Mouse (Mus musculus) forebrain, embryonic 14.5 days (tissue): ENCODE measurements at regions not wholly inside any gene's neighbourhood (a gene's known extent, or its start where the extent isn't known, plus 50 kb on each side); places are given as distances from the start of the nearest gene placed in this dataset.
"Not testable (repeated sequence)": the region's sequence is repeated elsewhere in the genome, so short reads cannot be mapped to it uniquely, and the experiment has no call there.

ENCODE experiments used
- ATAC-seq: fragments of 200-750 bp; cut with Nextera tagmentation; 2 replicates; pipeline ENCODE4 v1.8.0; 2017; ENCODE audit warnings: mild to moderate bottlenecking, moderate library complexity
- DNase-seq: peaks from one replicate; pipeline ENCODE4 v3.0.0-alpha.2; 2015; ENCODE audit warnings: low spot score
- H3K27ac ChIP-seq: fragments of 300-500 bp; sonication (generic); 2 replicates; pipeline ENCODE4 v1.5.1; 2014; ENCODE audit warnings: low read depth, mild to moderate bottlenecking, control low read depth, low read length, moderate library complexity
- H3K27me3 ChIP-seq: fragments of 300-500 bp; sonication (generic); replicated peaks from 2 replicates; pipeline ENCODE4 v1.6.1; 2014; ENCODE audit warnings: low read length, control low read depth, mixed read lengths; ENCODE audit not compliant: control insufficient read depth, insufficient read depth
- H3K36me3 ChIP-seq: fragments of 300-500 bp; sonication (generic); 2 replicates; pipeline ENCODE4 v1.6.1; 2014; ENCODE audit warnings: low read length, control low read depth; ENCODE audit not compliant: control insufficient read depth, insufficient read depth
- H3K4me1 ChIP-seq: fragments of 300-500 bp; sonication (generic); 2 replicates; pipeline ENCODE4 v1.6.1; 2014; ENCODE audit warnings: antibody characterized with exemption, low read length, control low read depth; ENCODE audit not compliant: control insufficient read depth, insufficient read depth
- H3K4me2 ChIP-seq: fragments of 300-500 bp; sonication (generic); 2 replicates; pipeline ENCODE4 v1.6.1; 2014; ENCODE audit warnings: mild to moderate bottlenecking, control low read depth, low read length
- H3K4me3 ChIP-seq: fragments of 300-500 bp; sonication (generic); 2 replicates; pipeline ENCODE4 v1.5.1; 2014; ENCODE audit warnings: low read depth, low read length, control low read depth
- H3K9ac ChIP-seq: fragments of 300-500 bp; sonication (generic); 2 replicates; pipeline ENCODE4 v1.6.1; 2014; ENCODE audit warnings: mild to moderate bottlenecking, low read length, control low read depth, moderate library complexity
- H3K9me3 ChIP-seq: fragments of 300-500 bp; sonication (generic); replicated peaks from 2 replicates; pipeline ENCODE4 v1.6.1; 2016; ENCODE audit warnings: low read length, control low read depth, mixed read lengths; ENCODE audit not compliant: control insufficient read depth
- WGBS: fragments of 180-500 bp; shearing (Covaris S2); extraction: QIAGEN DNeasy Blood & Tissue Kit; methylation state at CpG from one replicate; pipeline ENCODE4 v1.1.7; 2014; 5-methylcytosine and 5-hydroxymethylcytosine counted together

DNA sequence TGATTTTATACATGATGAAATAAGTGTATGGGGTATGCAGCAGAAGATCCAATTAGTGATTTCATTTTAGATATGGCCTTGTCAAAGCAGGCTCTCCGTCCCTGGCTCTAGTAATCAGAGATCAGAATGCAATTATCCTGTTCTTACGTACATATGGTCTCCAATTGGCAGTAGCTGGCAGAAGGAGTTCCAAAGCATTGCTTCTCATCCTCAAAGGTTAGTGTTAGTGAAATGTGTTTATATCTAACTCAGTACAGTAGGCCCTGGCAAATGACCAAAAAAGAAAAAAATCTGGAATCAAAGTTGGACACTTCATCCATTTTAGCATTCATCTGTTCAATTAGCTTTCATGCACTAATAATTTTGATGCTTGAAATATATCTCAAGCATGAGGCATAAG, 1407.6 kb downstream of the Gm9008 start:
- 64% methylated on average over 2 of the region's 2 CpGs for WGBS
- Histone ChIP-seq H3K36me3 (no peaks in the 10 kb centered on the region), H3K4me3 (no peak overlapping the region), H3K9ac (no peak overlapping the region), H3K4me2 (no peak overlapping the region), H3K27me3 (no peaks in the 10 kb centered on the region), H3K27ac (no peak overlapping the region), H3K4me1 (no peaks in the 10 kb centered on the region), H3K9me3 (no peaks in the 10 kb centered on the region)
- ATAC-seq, result peak; percentile 18; the same call in 1 of the 2 replicates
- DNase-seq, result peak; percentile 76

DNA sequence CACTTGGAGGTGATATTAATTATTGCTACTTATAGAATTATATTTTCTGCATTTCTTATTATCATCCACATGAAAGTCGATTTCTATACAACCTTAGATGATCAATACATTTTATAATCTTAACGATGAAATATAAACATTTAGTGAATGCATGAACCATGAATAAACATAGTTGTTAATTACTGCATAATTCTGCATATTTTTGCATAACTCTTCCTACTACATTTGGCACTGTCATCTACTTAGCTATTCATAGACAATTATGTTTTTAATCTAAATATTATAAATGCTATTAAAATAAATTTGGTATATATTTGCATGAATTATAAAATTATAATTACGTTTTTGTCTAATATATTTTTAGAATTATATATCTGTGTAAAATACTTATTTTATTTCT, 1429.8 kb downstream of the Gm9008 start:
- ATAC-seq, result peak; percentile 54; the same call in 1 of the 2 replicates
- peak; percentile 23 for DNase-seq

DNA sequence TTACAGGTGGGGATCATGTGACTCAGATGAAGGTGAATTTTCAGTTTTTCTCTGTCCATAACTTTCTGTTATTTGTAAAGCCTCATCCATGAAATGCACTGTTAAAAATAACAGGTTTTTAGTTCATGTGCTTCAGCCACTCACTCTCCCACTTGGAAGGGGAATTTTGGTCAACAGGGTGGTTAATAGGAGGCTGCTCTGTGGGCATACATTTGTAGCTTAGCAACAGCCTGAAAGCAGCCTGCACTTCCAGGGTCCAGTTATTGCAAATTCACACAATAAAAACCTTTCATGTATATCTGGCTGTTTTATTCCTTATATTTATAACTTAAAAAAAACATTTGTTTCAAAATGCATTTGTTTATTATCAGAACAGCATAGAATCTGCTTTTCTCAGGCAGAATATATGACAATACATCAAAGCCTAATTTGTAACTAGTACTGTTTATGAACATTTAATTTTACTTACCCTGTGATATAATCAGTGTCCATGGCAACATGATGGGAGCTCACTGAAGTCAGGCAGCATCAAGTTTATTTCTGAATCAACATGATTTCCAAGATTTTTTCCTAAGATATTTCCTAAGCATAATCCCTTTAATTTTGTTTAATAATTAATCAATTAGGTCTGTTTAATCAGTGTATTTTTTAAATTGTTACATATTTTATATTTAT, 1455.1 kb downstream of the Gm9008 start:
- no peak overlapping the region for H3K4me3 ChIP-seq
- no peak overlapping the region for H3K4me2 ChIP-seq
- H3K27ac ChIP-seq, result no peak overlapping the region
- ATAC-seq, result peak; percentile 69; the same call in 1 of the 2 replicates
- H3K9me3 ChIP-seq, result no peaks in the 10 kb centered on the region
- H3K27me3 ChIP-seq, result no peaks in the 10 kb centered on the region
- peak; percentile 61 for DNase-seq
- H3K9ac ChIP-seq, result no peak overlapping the region
- no peaks in the 10 kb centered on the region for H3K36me3 ChIP-seq
- no peaks in the 10 kb centered on the region for H3K4me1 ChIP-seq

More for the DNA sequence above, 1429.8 kb downstream of the Gm9008 start:
- no peaks in the 10 kb centered on the region for H3K36me3 ChIP-seq
- no peak overlapping the region for H3K4me2 ChIP-seq
- H3K27me3 ChIP-seq, result no peaks in the 10 kb centered on the region
- no peak overlapping the region for H3K27ac ChIP-seq
- no peaks in the 10 kb centered on the region for H3K9me3 ChIP-seq
- no peak overlapping the region for H3K4me3 ChIP-seq
- H3K9ac ChIP-seq, result no peak overlapping the region
- WGBS, result 81% methylated on average over 3 of the region's 3 CpGs
- H3K4me1 ChIP-seq, result no peaks in the 10 kb centered on the region

DNA sequence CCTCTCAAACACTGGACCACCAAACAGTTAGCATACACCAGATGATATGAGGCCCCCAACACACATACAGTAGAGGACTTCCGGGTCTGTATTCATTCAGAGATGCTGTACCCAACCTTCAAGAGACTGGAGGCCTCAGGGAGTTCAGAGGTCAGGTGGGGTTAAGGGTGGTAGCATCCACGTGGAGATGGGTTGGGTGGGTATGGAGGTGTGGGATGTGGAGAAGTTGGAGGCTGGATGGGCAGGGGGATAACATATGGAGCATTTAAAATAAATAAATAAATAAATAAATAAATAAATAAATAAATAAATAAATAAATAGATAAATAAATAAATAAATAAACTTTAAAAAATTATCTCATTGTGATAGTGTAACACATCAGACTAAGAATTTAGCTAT, 1458.1 kb downstream of the Gm9008 start:
- DNase-seq (no peak), ATAC-seq (no peak)
- Histone ChIP-seq H3K4me1 (no peaks in the 10 kb centered on the region), H3K4me2 (no peak overlapping the region), H3K4me3 (no peak overlapping the region), H3K27ac (no peak overlapping the region), H3K27me3 (no peaks in the 10 kb centered on the region), H3K9ac (no peak overlapping the region), H3K36me3 (no peaks in the 10 kb centered on the region), H3K9me3 (no peaks in the 10 kb centered on the region)
- 88% methylated on average over 2 of the region's 2 CpGs for WGBS

DNA sequence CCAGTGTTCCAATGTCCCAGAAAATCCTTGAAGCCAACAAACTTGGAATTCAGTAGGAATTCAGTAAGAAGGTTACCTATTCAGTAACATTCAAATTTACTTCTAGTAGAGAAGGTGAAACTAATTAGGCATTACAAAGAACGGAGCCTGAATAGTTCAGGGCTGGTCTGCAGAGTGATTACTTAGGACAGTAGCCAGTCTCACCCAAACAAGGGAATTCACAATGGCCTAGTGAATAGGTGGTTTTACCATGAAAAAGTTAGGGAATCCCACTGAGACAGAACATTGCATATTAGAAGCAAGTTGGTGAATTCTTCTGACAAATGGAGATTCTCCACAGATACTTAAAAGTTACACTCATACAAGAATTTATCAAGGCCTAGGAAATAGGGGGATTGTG, 1460.4 kb downstream of the Gm9008 start:
- ATAC-seq, DNase-seq, H3K27ac ChIP-seq, H3K9ac ChIP-seq, H3K36me3 ChIP-seq, H3K4me1 ChIP-seq, H3K4me3 ChIP-seq, H3K9me3 ChIP-seq, H3K4me2 ChIP-seq, H3K27me3 ChIP-seq: not testable (repeated sequence)
- 23% methylated on average over 1 of the region's 1 CpGs for WGBS
